Mouse (Mus musculus): Measurements from ENCODE around the gene Camk1.

DNA sequence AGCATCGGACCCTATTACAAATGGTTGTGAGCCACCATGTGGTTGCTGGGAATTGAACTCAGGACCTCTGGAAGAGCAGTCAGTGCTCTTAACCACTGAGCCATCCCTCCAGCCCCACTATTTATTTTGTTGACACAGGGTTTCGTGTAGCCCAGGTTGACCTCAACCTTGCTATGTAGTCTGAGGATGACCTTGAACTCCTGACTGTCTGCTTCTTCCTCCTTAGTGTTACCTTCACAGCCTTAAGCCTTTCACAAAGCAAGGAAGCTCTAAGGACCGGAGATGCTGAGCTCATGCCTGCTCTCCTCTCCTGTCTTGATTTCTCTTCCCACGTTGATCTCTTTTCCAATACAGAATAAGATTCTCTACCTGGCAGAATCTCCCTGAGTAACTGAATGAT, 3.1 kb upstream of the Camk1 start:
- TF ChIP-seq CTCF (IDR thresholded peaks at IDR 0.05; ENCODE audit: extremely low read depth, insufficient read depth, insufficient read length, insufficient replicate concordance) (no peak), POLR2A (IDR thresholded peaks at IDR 0.05; ENCODE audit: low read depth, low read length) (no peak)

Data from spleen, adult 2 months (tissue).